Mouse (Mus musculus) ES-Bruce4 (cell line): ENCODE measurements around the gene Coro1b.

ENCODE experiments used
- CTCF ChIP-seq: IDR thresholded peaks from one replicate; pipeline ENCODE4 v1.8.1; 2011; ENCODE audit warnings: low read depth, low read length
- EP300 ChIP-seq: IDR thresholded peaks from 2 replicates; pipeline ENCODE4 v1.6.1; 2011; ENCODE audit warnings: low read depth, low read length; ENCODE audit not compliant: insufficient read depth
- POLR2A ChIP-seq: IDR thresholded peaks from one replicate; pipeline ENCODE4 v1.8.1; 2011; ENCODE audit warnings: low read length; ENCODE audit not compliant: insufficient read depth

GRCm38 (mm10) chr19:4150567-4151487, 2.4 kb downstream of the Coro1b start:
- no peak for TF ChIP-seq CTCF
- no peak for TF ChIP-seq POLR2A
- no peak for TF ChIP-seq EP300
